Mouse (Mus musculus) CH12F3 (cell line): ENCODE data around the gene Fbxo42.
"Not testable (repeated sequence)": the region's sequence is repeated elsewhere in the genome, so short reads cannot be mapped to it uniquely, and the experiment has no call there.

ENCODE experiments used
- in situ Hi-C: fragments of 300-500 bp; cut with MboI; formaldehyde crosslinking; loops from 2 replicates; pipeline ENCODE4 v1.14.3; 2020; ENCODE audit warnings: low sequenced_read_pairs

Fbxo42 gene

DNA sequence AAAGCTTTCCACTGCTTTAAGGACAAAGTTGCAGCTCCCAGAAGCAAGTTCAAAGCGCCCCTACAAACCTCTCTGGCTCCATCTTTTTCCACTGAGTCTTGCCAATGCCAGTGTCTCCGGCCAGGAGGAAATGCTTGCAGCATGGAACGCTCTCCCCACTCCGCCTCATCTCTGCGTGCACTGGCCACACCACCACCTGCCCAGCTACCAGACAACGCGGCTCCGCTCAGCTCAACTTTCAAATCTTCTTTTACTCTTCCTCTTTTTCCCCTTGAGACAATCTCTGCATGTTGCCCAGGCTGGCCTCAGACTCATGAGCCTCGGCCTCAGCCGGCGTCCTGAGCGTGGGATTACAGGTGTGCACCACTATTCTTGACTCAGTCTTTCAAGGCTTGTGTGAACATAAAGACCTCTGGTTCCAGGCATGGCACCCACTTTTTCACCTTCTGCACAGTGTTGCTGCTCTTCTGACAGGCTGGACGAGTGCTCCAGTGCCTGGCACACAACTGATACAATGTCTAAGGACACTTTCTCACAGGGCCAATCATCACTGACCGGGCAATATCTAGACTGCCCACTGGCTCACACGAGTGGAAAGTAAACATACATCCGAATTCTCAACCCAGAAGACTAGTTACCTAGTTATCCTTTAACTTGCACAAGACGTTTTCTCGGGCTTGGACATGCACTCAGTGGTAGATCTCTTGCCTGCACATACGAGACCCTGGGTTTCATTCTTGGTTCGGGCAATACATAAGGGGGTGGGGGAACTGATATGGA is 12.8 kb upstream of the Fbxo42 start:
- in situ Hi-C loops: no loop called here

DNA sequence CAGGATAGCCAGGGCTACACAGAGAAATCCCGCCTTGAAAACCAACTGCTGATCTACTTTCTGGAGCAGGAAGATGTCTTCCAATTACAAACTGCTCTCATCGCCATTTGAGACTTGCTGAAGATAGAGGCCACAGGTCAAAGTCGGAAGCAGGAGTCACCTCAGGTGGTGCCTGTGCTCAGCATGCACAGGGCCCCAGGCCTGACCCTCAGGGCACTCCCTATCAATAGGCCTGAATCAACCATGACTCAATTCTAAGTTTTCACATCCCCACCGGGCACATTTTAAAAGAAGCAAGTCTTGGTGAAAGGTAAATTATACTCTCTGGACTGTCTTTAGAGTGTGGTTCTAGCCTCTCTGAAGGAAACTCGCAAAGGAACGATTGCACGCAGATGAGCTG is 11.6 kb upstream of the Fbxo42 start:
- in situ Hi-C loops: no loop called here

DNA sequence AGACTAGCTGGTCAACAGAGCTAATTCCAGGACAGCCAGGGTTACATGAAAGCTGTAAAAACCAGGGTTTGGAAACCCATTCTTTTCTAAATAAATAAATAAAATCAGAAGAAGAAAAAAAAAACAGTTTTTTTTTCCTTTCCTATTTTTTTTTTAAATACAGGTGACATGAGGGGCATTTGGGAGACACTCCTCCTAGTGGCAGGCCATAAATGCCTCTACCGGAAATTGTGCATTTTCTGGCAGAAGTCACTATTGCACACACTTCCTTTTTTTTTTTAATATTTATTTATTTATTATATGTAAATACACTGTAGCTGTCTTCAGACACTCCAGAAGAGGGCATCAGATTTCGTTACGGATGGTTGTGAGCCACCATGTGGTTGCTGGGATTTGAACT is 10.0 kb upstream of the Fbxo42 start:
- in situ Hi-C loops: not testable (repeated sequence)

DNA sequence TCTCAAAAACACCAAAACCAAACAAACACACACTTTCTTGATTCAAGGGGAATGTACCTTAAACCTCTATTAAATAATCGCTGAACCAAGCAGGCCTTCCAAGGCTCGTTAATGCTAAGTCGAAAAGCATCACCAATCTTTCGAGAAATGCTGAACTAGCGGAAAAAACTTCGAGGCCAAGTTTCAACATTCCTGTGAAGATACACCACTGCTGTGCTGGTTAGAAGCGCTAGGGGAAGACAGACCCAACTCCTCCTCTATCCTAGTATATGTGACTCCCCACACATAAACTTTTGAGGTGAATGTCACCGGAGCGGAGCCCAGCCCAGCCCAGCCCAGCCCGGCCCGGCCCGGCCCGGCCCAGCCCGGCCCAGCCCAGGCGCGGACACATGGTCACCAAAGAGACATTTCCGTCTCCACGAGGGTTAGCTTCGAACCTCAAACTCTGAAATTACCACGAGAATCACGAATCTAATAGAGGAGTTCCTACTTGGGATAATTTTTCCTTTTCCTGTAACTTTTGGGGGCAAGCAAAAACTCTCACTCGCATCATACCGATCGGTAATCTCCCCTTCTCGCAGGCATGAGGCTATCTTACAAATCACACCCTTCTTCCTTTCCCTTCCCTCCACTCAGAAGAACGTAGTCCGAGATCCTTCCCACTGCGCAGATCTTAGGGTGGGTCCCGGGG is 9.1 kb upstream of the Fbxo42 start:
- in situ Hi-C loops: no loop called here

DNA sequence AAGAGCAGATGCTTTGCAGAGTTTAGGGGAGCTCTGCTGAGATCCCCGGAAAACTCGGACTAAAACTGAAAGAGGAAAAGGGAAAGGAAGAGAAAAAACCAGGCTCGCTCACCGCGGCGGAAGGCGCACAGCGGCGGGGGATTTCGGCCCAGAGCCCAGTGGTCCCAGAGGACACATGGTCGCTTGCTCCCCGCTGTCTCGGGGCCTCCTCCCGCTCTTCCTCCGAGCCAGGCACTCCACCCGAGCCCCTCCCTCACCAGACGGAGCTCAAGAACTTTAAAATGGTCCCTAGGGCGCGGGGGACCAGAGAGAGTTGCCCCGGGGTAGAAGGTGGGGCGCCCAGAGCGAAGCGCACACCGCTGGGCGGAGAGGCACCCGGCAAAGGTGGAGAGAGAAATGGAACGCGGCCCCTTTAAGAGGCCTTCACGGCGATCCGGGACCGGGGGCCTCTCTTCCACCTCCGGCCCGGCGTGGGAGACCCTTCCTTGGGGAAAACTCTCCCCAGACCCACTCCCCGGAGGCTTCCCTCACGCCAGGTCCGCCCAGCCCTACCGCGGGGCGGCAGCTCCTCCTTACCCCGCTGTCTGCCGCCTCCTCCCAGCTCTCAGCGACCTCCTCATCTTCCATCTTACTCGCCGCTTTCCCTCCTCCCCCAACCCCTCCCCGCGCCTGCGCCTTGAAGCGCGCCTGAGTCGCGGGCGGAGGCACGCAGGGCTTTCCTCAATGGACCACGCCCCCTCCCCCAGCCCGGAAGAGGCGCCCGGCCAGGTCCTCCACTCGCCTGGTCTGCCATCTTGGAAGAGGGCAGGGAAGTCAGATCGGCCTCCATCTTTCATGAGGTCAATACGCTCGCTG is 8.4 kb upstream of the Fbxo42 start, which contains the start of gene Szrd1:
Gene Szrd1 (minus strand): TSS at position 660 of the 855 bp plus-strand sequence.
- in situ Hi-C loops: no loop called here

DNA sequence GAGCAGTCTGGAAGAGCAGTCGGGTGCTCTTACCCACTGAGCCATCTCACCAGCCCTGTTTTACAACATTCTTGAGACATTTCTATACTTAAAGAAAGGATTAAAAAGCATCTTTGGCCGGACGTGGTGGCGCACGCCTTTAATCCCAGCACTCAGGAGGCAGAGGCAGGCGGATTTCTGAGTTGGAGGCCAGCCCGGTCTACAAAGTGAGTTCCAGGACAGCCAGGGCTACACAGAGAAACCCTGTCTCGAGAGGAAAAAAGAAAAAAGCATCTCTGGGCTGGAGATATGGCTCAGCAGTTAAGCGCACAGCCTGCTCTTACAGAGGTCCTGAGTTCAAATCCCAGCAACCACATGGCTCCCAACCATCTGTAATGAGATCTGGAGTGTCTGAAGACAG is 7.4 kb upstream of the Fbxo42 start:
- in situ Hi-C loops: loop anchor here (10.0 kb wide), 1 partner anchor 74 kb away; the partner anchor contains the start of gene Rsg1

DNA sequence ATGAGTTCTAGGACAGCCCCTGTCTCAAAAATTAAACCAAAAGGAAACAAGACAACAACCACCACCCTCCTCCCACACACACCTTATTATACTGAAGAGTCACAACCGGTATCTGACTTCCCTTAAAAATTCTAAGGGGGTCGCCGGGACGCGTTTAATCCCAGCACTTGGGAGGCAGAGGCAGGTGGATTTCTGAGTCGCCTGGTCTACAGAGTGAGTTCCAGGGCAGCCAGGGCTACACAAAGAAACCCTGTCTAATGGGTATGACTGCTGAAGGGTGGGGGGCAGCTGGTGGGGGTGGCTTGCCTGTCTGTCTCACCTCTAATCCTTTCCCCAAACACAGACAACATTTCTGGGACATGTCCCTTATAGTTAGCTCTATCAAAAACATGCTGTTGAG is 6.7 kb upstream of the Fbxo42 start:
- in situ Hi-C loops: loop anchor here (10.0 kb wide), 1 partner anchor 74 kb away; the partner anchor contains the start of gene Rsg1

DNA sequence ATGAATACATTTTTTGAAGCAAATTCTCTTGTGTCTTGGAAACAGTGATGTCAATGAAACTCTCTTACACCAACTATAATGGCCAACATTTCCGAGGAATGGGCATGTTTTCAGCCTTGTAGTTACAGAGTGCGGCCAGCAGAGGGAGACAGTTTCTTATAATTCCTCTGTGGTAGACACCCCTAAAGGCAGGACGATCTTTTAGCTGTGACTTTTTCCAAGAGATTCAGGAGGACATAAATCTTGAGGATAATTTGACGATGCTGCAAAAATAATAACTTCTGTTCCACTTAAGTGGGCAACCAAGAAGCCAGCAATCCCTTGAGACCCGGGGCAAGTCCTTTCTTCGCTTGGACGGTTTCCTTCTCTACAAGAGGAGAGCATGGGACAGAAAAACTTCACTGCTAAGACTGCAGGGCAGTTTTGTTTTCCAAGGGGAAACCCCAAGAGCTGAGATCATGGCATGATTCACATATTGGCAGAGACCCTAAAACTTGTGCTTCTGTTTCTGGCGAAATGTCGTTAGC is 5.4 kb upstream of the Fbxo42 start:
- in situ Hi-C loops: loop anchor here (10.0 kb wide), 1 partner anchor 72 kb away; the partner anchor contains the start of gene Rsg1

DNA sequence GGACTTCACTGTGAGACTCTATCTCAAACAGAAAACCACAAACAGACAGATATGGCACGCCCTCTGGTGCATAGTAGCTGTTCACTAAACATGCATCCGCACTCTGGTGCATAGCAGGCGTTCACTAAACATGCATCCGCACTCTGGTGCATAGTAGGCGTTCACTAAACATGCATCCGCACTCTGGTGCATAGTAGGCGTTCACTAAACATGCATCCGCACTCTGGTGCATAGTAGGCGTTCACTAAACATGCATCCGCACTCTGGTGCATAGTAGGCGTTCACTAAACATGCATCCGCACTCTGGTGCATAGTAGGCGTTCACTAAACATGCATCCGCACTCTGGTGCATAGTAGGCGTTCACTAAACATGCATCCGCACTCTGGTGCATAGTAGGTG is 2.6 kb upstream of the Fbxo42 start:
- in situ Hi-C loops: loop anchor here (10.0 kb wide), 1 partner anchor 70 kb away; the partner anchor contains the start of gene Rsg1

DNA sequence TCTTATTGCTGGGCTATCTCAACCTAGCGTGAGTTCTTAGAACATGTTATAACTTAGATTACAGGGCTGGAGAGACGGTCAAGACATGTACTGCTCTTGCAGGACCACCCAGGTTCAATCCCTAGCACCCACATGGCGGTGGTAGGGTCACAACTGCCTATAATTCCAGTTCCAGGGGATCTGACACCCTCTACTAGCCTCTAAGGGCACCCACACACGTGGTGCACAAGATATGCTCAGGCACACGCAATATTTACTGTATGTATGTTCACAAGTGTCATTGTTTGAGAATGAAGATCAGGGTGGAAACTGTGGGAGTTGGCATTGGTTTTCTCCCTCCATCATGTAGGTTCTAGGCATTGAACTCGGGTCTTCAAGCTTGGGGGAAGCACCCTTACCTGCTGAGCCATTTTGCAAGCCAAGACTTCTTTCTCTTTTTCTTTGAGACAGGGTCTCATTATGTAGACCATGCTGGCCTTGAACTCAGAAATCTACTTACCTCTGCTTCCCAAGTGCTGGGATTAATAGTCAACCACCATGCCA is 1.2 kb upstream of the Fbxo42 start:
- in situ Hi-C loops: loop anchor here (10.0 kb wide), 1 partner anchor 68 kb away; the partner anchor contains the start of gene Rsg1

DNA sequence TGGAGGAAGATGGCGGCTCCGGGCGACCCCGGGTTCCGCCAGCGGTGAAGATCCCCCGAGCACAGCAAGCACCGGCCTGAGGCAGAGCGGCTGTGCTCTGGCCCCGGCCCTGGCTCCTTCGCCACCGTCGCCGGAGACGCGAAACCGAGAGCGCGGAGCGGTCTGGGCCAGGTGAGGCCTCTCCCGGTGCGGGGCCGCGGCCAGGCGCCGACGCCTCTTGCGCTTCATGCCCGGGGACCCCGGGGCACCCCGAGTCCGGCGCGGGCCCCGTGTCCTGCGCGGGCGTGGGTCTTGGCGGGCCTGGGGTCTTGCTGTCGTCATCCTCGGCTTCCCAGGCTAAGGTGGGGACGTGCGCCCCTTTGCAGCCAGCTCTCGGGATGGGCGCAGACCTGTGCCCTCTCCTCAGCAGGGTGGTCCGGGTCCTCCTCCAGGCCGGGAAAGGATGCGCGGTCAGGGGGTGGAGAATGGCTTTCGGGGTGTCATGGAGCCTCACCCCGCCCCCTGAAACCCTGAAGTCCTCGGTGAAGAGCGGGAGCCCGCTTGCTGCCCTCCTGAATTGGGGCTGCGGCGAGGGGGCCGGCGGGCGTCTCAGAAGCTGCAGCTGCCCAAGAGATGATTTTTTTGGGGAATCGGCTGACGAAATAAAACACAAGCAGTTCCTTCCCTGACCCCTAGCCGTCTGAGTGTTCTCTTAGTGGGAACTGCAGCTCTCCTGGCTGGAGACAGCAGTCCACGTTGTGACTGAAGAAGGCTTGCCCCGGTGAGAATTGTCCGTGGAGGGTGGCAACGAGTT is 492 bp downstream of the Fbxo42 start:
- in situ Hi-C loops: loop anchor here (10.0 kb wide), 1 partner anchor 67 kb away; the partner anchor contains the start of gene Rsg1

DNA sequence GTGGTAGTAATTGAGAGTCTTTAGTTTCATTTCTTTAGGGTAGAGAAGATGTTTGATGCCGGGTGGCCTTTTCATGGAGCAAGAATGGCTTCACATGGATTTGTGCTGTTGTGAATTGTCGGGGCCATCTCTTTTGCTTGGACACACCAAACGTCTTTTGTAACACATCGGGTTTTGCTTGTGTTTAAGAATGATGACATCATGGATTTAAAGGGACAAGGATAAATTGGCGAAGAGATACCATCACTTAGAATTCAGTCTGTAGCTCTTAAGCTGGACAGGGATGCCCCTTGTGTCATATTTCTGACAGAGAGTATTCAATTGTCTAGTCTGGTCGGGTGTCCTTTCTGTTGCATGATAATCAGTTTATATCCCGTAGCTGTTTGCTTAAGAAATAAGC is 1.4 kb downstream of the Fbxo42 start:
- in situ Hi-C loops: loop anchor here (10.0 kb wide), 1 partner anchor 66 kb away; the partner anchor contains the start of gene Rsg1

DNA sequence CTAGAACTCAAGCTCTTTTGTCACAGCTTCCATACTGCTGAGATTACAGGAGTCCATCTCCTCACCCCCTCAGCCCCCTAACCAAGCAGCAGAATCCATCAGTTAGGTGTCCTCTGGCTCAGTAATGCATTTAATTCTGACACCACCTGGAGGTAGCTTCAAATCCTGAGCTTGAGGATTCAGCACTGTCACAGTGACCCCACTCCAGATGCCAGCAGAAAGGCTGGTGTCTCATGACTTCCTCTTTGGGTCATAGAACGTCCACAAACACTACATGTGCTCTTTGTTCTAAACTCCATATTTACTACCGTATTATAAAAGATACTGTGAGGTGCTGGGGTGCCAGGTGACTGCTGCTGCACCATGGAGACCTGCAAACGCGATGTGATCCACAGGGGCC is 9.8 kb downstream of the Fbxo42 start:
- in situ Hi-C loops: no loop called here

DNA sequence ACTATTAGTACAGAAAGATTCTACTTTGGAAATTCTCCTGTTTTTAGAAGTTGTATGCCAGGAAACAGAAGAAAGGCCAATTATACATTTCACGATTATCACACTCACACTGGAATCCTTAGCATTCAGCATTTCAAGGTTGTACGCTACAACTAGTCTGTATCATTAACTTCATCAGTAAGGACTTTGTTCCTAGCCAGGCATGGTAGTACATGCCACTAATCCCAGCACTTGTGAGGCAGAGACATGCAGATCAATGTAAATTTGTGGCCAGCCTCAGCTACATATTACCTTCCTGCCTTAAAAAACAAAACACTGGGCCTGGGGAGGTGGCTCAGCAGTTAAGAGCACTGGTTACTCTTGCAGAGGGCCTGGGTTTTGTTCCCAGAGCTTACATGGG is 10.9 kb downstream of the Fbxo42 start:
- in situ Hi-C loops: no loop called here

DNA sequence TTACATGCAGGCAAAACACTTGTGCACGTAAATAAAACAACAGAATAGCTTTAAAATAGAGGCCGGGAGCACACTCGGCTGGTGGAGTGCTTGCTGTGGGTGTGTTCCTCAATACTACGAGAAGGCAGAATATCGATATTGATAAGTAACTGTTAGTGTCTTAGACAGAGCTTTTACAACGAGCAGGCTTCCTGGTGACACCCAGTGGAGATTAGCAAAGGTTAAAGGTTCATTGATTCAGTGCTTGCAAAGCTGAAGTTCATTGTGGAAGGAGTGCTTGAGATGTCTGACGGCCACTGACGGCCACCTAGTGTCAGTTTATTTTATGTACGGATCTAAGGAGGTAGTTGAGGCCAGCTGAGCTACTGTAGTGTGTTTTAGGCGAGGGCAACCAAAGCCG is 11.4 kb downstream of the Fbxo42 start:
- in situ Hi-C loops: no loop called here

DNA sequence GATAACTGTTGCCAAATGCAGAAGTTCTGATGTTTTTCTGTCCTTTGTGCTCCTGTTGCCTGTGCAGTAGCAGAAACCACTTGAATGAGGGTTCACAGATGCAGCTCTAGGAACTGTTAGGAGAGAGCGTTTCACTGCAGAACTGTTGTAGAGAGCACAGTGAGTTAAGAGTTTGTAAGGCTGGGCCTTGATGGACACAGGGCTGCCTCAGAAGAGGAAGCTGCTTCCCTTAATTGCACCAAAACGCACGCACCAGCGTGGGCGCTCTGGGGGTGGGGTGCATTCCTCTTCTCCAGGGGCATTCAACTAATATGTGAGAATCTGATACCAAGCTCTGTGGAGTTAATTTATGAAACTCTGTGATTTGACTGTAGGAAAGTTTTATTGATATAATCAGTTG is 12.0 kb downstream of the Fbxo42 start:
- in situ Hi-C loops: no loop called here

DNA sequence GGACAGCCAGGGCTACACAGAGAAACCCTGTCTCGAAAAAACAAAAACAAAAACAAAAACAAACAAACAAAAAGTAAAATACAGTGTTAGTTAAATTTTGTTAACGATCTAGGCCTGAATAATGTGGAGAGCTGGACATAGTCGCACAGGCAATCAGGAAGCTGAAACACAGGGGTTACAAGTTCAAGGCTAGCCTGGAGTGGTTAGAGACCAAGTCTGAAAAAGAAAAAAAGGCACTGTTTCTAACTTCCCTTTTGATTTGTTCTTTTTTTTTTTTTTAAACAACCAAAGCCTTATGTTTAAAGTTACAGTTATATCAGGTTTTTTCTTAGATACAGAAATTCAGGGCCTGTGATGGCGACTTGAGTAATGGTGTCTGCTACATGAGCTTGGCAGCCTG is 12.5 kb downstream of the Fbxo42 start:
- in situ Hi-C loops: no loop called here

DNA sequence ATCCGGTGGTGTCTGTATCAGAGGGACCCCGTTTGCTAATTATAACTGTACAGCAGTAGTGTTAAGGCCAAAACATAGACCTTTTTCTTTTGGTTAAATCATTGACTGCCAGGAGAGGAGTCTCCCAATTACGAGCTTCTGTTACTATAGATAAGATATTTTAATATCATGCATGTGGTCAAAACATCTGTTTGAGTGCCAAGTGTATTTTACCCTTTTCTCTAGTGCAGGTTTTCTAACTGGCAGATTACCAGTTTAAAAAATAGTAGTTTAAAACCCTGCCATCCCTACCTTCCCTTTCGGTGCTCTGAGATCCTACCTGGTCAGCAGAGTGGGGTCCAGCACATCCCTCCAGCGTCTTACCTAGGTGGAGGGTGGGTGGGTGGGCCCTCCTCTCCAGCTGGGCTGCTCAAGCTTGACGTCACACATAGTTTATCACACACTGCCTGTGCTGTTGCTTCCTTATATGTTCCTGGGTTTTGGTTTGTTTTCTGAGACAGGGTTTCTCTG is 14.0 kb downstream of the Fbxo42 start:
- in situ Hi-C loops: no loop called here

DNA sequence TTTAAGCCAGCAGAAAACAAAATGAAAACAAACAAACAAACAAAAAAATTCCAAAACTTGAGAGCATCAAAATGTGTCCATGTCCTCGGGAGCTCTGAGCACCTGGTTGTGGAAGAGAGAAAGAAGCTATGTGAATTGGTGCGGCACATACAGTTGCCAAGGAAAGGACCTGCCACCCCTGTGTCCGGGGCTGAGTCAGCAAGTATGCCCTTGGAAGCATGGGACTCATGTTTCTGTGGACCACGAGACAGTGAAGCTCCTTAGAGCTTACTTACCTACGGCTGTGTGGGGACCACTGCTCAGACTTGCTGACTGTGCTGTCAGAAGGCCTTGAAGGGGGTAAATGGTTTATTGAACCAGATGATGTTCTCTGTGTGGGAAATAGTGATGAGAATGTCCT is 16.0 kb downstream of the Fbxo42 start:
- in situ Hi-C loops: no loop called here
